Mouse (Mus musculus) cortical plate, adult 2 months (tissue): ENCODE results near the gene Slc12a1.

ENCODE experiments used
- CTCF ChIP-seq: fragments of 200-500 bp; IDR thresholded peaks from 2 replicates; pipeline ENCODE4 v1.5.1; 2011; ENCODE audit warnings: mild to moderate bottlenecking, control low read depth, low read length; ENCODE audit not compliant: insufficient read depth; ENCODE audit errors: extremely low read depth
- POLR2A ChIP-seq: fragments of 200-500 bp; IDR thresholded peaks from 2 replicates; pipeline ENCODE4 v1.6.1; 2011; ENCODE audit warnings: mild to moderate bottlenecking, low read length, control low read depth; ENCODE audit not compliant: insufficient read depth; ENCODE audit errors: extremely low read depth

GRCm38 (mm10) chr2:125187904-125188303, 35.6 kb downstream of the Slc12a1 start:
- no peak for TF ChIP-seq CTCF
- no peak for TF ChIP-seq POLR2A
